ENCODE assay signal across 8 mouse cellular contexts in genomic region chr1:23061614-23062373, GRCm38 (mm10). TPM values are rescaled to one million over a fixed set of nuclear protein-coding genes. Genes with fewer than 3 reads are reported as not detected.
DNase-seq lines count a peak whose midpoint lies in the region; ATAC-seq lines count a peak whose summit lies in the region.

No protein-coding gene starts in this region.

- peak; percentile 25 for DNase-seq in kidney, adult 18-20 months
- no peak for DNase-seq in kidney, adult 11 months
- peak; percentile 69 to 75 for DNase-seq in cerebellum, postnatal 10 days
- DNase-seq in frontal cortex, postnatal 14 days (ENCODE audit: low spot score in 2 of 2): peak; percentile 28 to 32
- peak; percentile 70 to 72 for DNase-seq in left cerebral cortex, postnatal 14 days (ENCODE audit: low spot score in 2 of 2)
- peak; percentile 86 for DNase-seq in mesoderm, embryonic 11.5 days (ENCODE audit: low read depth, low spot score)
- peak; percentile 90 for DNase-seq in telencephalon, adult 2 months (ENCODE audit: low read depth, low spot score)

- H3K36me3 ChIP-seq in hindbrain, embryonic 16.5 days (ENCODE audit: control insufficient read depth, insufficient read depth, low read length): no peaks in the 10 kb centered on the region

- intact Hi-C loops in left cerebral cortex, postnatal 14 days (cut with DNase I): loop anchor here (10.0 kb wide), 1 partner anchor 437 kb away; no protein-coding TSS in a partner anchor

- ATAC-seq in hindbrain, embryonic 16.5 days: peak; percentile 96

- no peak overlapping the region for H3K4me2 ChIP-seq in hindbrain, embryonic 16.5 days (ENCODE audit: low read length)

- no peaks in the 10 kb centered on the region for H3K4me1 ChIP-seq in hindbrain, embryonic 16.5 days (ENCODE audit: control insufficient read depth, insufficient read depth, low read depth, low read length)

- WGBS in hindbrain, embryonic 16.5 days: 26% methylated on average over 14 of the region's 14 CpGs

- H3K9me3 ChIP-seq in hindbrain, embryonic 16.5 days (ENCODE audit: control insufficient read depth, low read length): no peaks in the 10 kb centered on the region

- no peaks in the 10 kb centered on the region for H3K27me3 ChIP-seq in hindbrain, embryonic 16.5 days (replicated peaks; ENCODE audit: control insufficient read depth, insufficient read depth, low read length)

- no peak overlapping the region for H3K27ac ChIP-seq in hindbrain, embryonic 16.5 days (ENCODE audit: low read depth, low read length)

- no peak overlapping the region for H3K9ac ChIP-seq in hindbrain, embryonic 16.5 days (ENCODE audit: low read depth, low read length)

- H3K4me3 ChIP-seq in hindbrain, embryonic 16.5 days (ENCODE audit: low read length): no peak overlapping the region

RNA-seq across cellular contexts. Expression of gene 4933415F23Rik, which starts 40.3 kb away (rescaled TPM):
- polyA plus RNA-seq in hindbrain, embryonic 16.5 days (2015; fragmentation: Nextera tagmentation; extraction: Ambion mirVana): not detected in 2 replicates
- total RNA-seq in left cerebral cortex, postnatal 14 days (2021): not detected
